Mouse (Mus musculus) lung, postnatal 36 days (tissue): ENCODE measurements around the gene Gm3727.
"Not testable (repeated sequence)": the region's sequence is repeated elsewhere in the genome, so short reads cannot be mapped to it uniquely, and the experiment has no call there.

Source experiments
- DNase-seq: peaks from one replicate; pipeline ENCODE4 v3.0.0; 2022; ENCODE audit warnings: mixed read lengths

The Gm3727 gene

GRCm38 (mm10) chr14:7264614-7265013 lies at the start of gene Gm3727:
Gene Gm3727 (minus strand): TSS chr14:7264714.
- not testable (repeated sequence) for DNase-seq

- peak; percentile 2 for DNase-seq
Observed at GRCm38 (mm10) chr14:7243498-7243897, 21.0 kb downstream of the Gm3727 start.
